Mouse (Mus musculus): ENCODE data around the gene Pcca. TPM values are rescaled to one million over a fixed set of nuclear protein-coding genes. Genes with fewer than 3 reads are reported as not detected.

The Pcca gene
- polyA plus RNA-seq, 1 experiment from 2014 or later, result 29.9 TPM

GRCm38 (mm10) chr14:122608323-122608722 lies 74.2 kb downstream of the Pcca start:
- WGBS, result 91% methylated on average over 2 of the region's 2 CpGs
- ATAC-seq (ENCODE audit: low FRiP score, low TSS enrichment), result no peak
- Histone ChIP-seq H3K4me2 (ENCODE audit: low read length) (no peak overlapping the region), H3K27me3 (ENCODE audit: control insufficient read depth, insufficient read depth, low read length) (no peaks in the 10 kb centered on the region), H3K9me3 (ENCODE audit: control insufficient read depth, low read length) (no peaks in the 10 kb centered on the region), H3K36me3 (ENCODE audit: control insufficient read depth, insufficient read depth, low read length) (no peaks in the 10 kb centered on the region), H3K9ac (replicated peaks; ENCODE audit: low read length) (no peak overlapping the region), H3K4me1 (ENCODE audit: control insufficient read depth, insufficient read depth, low read length) (no peaks in the 10 kb centered on the region), H3K27ac (replicated peaks; ENCODE audit: low read depth, low read length) (no peak overlapping the region), H3K4me3 (replicated peaks; ENCODE audit: low read depth, low read length) (no peak overlapping the region)
- DNase-seq, result no peak

DNA sequence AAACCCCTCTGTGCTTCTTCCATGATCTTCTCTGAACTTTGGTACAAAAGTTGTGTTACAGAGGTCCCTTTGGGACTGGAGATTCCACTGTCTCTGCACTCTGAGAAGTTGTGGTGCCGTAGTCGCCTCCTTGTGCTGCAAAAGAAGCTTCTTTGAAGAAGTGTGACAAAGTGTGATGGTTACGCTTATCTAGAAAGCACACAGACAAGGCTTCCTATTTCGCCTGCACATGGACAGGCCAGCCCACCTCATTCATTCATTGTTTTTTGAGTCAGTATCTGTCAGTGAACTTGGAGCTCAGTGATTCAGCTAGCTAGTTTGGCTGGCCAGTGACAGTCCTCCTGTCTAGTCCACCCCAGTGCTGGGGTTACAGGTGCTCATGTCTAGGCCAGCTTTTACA lies 76.9 kb downstream of the Pcca start:
- ATAC-seq (ENCODE audit: low FRiP score, low TSS enrichment), result no peak
- 79% methylated on average over 4 of the region's 4 CpGs for WGBS

GRCm38 (mm10) chr14:122612317-122612716 lies 78.2 kb downstream of the Pcca start:
- DNase-seq, result no peak
- H3K9me3 ChIP-seq (ENCODE audit: control insufficient read depth, low read length), result no peaks in the 10 kb centered on the region
- no peak for ATAC-seq (ENCODE audit: low FRiP score, low TSS enrichment)
- H3K27me3 ChIP-seq (ENCODE audit: control insufficient read depth, insufficient read depth, low read length), result no peaks in the 10 kb centered on the region
- H3K27ac ChIP-seq (replicated peaks; ENCODE audit: low read depth, low read length), result no peak overlapping the region
- no peak overlapping the region for H3K9ac ChIP-seq (replicated peaks; ENCODE audit: low read length)
- no peak overlapping the region for H3K4me3 ChIP-seq (replicated peaks; ENCODE audit: low read depth, low read length)
- no peaks in the 10 kb centered on the region for H3K36me3 ChIP-seq (ENCODE audit: control insufficient read depth, insufficient read depth, low read length)
- no peak overlapping the region for H3K4me2 ChIP-seq (ENCODE audit: low read length)
- 94% methylated on average over 3 of the region's 3 CpGs for WGBS
- no peaks in the 10 kb centered on the region for H3K4me1 ChIP-seq (ENCODE audit: control insufficient read depth, insufficient read depth, low read length)

More for the DNA sequence above, 76.9 kb downstream of the Pcca start:
- H3K4me1 ChIP-seq (ENCODE audit: control insufficient read depth, insufficient read depth, low read length), result no peaks in the 10 kb centered on the region
- no peak overlapping the region for H3K9ac ChIP-seq (replicated peaks; ENCODE audit: low read length)
- H3K27me3 ChIP-seq (ENCODE audit: control insufficient read depth, insufficient read depth, low read length), result no peaks in the 10 kb centered on the region
- no peak overlapping the region for H3K27ac ChIP-seq (replicated peaks; ENCODE audit: low read depth, low read length)
- no peak overlapping the region for H3K4me2 ChIP-seq (ENCODE audit: low read length)
- no peak for DNase-seq
- H3K4me3 ChIP-seq (replicated peaks; ENCODE audit: low read depth, low read length), result no peak overlapping the region
- H3K36me3 ChIP-seq (ENCODE audit: control insufficient read depth, insufficient read depth, low read length), result no peaks in the 10 kb centered on the region
- no peaks in the 10 kb centered on the region for H3K9me3 ChIP-seq (ENCODE audit: control insufficient read depth, low read length)

DNA sequence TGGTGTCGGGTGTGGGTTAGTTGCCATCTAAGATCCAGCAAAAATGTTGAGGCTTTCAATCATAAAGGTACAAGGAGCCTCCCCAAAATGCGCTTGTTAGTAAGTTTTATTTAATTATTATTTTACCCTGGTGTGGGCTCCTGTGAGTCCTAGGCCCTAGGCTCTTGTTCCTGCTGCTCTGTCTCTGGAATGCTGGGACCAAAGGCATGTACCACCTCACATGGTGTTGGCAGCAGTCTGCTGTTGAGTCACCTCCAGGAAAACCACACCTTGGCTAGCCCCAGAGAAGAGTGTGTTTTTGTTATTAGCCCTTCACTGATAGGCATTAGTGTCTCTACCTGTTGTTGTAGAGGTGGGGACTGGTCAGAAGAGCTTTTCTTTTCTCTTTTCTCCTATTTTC lies 83.5 kb downstream of the Pcca start:
- Histone ChIP-seq H3K27ac (replicated peaks; ENCODE audit: low read depth, low read length) (no peak overlapping the region), H3K36me3 (ENCODE audit: control insufficient read depth, insufficient read depth, low read length) (no peaks in the 10 kb centered on the region), H3K9me3 (ENCODE audit: control insufficient read depth, low read length) (no peaks in the 10 kb centered on the region), H3K4me1 (ENCODE audit: control insufficient read depth, insufficient read depth, low read length) (no peaks in the 10 kb centered on the region), H3K4me3 (replicated peaks; ENCODE audit: low read depth, low read length) (no peak overlapping the region), H3K4me2 (ENCODE audit: low read length) (no peak overlapping the region), H3K9ac (replicated peaks; ENCODE audit: low read length) (no peak overlapping the region), H3K27me3 (ENCODE audit: control insufficient read depth, insufficient read depth, low read length) (no peaks in the 10 kb centered on the region)
- WGBS, result 94% methylated on average over 2 of the region's 2 CpGs
- DNase-seq (no peak), ATAC-seq (ENCODE audit: low FRiP score, low TSS enrichment) (no peak)

GRCm38 (mm10) chr14:122633416-122633815 lies 99.3 kb downstream of the Pcca start:
- H3K9ac ChIP-seq (replicated peaks; ENCODE audit: low read length), result no peak overlapping the region
- H3K9me3 ChIP-seq (ENCODE audit: control insufficient read depth, low read length), result no peaks in the 10 kb centered on the region
- no peaks in the 10 kb centered on the region for H3K36me3 ChIP-seq (ENCODE audit: control insufficient read depth, insufficient read depth, low read length)
- WGBS, result 95% methylated on average over 2 of the region's 2 CpGs
- peaks cover 3% of the 10 kb centered on the region; the same call in 1 of the 2 replicates for H3K4me1 ChIP-seq (ENCODE audit: control insufficient read depth, insufficient read depth, low read length)
- H3K27ac ChIP-seq (replicated peaks; ENCODE audit: low read depth, low read length), result no peak overlapping the region
- H3K27me3 ChIP-seq (ENCODE audit: control insufficient read depth, insufficient read depth, low read length), result no peaks in the 10 kb centered on the region
- no peak overlapping the region for H3K4me3 ChIP-seq (replicated peaks; ENCODE audit: low read depth, low read length)
- no peak overlapping the region for H3K4me2 ChIP-seq (ENCODE audit: low read length)
- ATAC-seq (ENCODE audit: low FRiP score, low TSS enrichment), result no peak
- DNase-seq, result no peak

DNA sequence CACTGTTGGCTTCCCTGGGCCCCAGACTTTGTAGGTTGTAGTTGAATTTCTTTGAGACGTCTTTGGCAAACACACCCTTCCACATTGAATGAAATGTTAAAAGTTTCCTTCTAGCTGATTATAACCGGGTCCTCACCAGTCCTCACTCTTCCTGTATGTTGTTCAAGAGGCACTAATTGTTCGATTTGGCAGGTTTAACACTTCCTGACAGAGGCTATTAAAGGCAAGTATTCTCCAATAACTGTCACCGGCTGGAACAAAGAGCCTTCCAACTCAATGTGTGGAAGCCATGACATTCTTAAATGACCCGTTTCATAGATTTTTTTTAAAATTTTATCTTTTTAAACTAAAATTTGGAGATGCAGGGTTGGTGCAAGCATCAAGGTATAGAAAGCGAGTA lies 102.5 kb downstream of the Pcca start:
- no peak for ATAC-seq (ENCODE audit: low FRiP score, low TSS enrichment)
- H3K4me3 ChIP-seq (replicated peaks; ENCODE audit: low read depth, low read length), result no peak overlapping the region
- H3K9me3 ChIP-seq (ENCODE audit: control insufficient read depth, low read length), result no peaks in the 10 kb centered on the region
- no peaks in the 10 kb centered on the region for H3K27me3 ChIP-seq (ENCODE audit: control insufficient read depth, insufficient read depth, low read length)
- H3K36me3 ChIP-seq (ENCODE audit: control insufficient read depth, insufficient read depth, low read length), result no peaks in the 10 kb centered on the region
- no peak overlapping the region for H3K4me2 ChIP-seq (ENCODE audit: low read length)
- DNase-seq, result no peak
- no peak overlapping the region for H3K27ac ChIP-seq (replicated peaks; ENCODE audit: low read depth, low read length)
- 26% methylated on average over 6 of the region's 6 CpGs for WGBS
- no peak overlapping the region for H3K9ac ChIP-seq (replicated peaks; ENCODE audit: low read length)
- peaks cover 3% of the 10 kb centered on the region; the same call in 1 of the 2 replicates for H3K4me1 ChIP-seq (ENCODE audit: control insufficient read depth, insufficient read depth, low read length)

DNA sequence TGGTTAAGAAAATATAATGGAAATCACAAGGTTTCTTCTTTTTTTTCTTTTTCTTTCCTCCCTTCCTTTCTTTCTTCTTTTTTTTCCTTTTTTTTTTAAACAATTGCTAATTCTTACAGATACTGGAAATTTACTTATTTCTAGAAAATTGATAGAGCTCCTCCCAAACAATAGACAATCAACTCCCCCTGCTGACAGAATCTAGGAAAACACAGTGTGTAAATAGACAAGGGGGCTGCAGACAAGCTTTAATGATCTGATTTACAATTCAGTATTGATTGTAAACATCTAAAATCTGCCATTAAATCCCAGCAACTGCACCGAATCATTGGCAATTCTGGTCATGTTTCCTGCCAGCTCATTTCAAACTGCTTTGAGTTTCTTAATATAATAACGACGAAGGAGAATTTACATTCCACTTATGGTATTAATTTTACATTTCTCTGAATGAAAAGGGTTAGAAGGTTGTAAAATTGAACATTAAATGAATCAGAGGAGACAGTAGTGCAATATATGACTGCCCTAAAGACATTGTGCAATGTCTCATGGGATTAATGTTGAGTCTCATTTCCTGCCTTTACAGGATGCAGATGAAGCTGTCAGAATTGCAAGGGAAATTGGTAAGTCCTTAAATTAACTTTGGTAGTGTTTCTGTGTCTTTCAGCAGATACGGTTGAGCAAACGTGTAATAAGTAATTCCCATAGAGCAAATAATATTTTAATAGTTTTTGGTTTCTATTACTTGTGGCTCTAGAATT lies 103.9 kb downstream of the Pcca start:
- no peak overlapping the region for H3K9ac ChIP-seq (replicated peaks; ENCODE audit: low read length)
- no peaks in the 10 kb centered on the region for H3K27me3 ChIP-seq (ENCODE audit: control insufficient read depth, insufficient read depth, low read length)
- H3K4me3 ChIP-seq (replicated peaks; ENCODE audit: low read depth, low read length), result no peak overlapping the region
- no peak overlapping the region for H3K27ac ChIP-seq (replicated peaks; ENCODE audit: low read depth, low read length)
- H3K4me1 ChIP-seq (ENCODE audit: control insufficient read depth, insufficient read depth, low read length), result peaks cover 3% of the 10 kb centered on the region; the same call in 1 of the 2 replicates
- H3K36me3 ChIP-seq (ENCODE audit: control insufficient read depth, insufficient read depth, low read length), result no peaks in the 10 kb centered on the region
- H3K4me2 ChIP-seq (ENCODE audit: low read length), result no peak overlapping the region
- WGBS, result 69% methylated on average over 5 of the region's 5 CpGs
- DNase-seq (peak; percentile 73), ATAC-seq (ENCODE audit: low FRiP score, low TSS enrichment) (no peak)
- H3K9me3 ChIP-seq (ENCODE audit: control insufficient read depth, low read length), result no peaks in the 10 kb centered on the region

DNA sequence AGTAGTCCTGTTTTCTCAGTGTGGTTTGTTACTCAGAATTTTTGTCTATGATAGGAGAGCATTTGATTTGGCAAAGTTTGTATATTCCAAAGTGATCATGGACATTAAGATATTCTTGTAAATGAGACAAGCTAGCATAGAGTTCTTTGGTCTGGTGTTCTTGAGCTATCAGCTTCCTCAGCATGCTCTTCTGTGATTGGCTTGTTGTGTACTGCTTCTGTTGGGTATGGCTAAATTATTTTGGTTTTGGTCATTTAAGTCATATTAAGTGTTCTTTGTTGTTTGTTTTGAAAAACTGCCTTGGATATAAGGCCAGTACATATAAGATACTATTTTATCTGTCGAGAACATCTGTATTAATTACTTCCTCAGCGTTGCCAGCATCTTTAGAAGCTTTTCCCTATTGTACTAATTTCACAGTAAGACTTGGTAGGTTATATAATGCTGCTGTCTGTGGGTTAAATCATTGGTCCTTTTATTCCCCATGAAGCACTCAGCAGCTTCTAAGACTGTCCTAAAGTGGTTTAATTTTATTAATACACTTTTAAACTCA lies 105.1 kb downstream of the Pcca start:
- H3K27me3 ChIP-seq (ENCODE audit: control insufficient read depth, insufficient read depth, low read length), result no peaks in the 10 kb centered on the region
- peaks cover 3% of the 10 kb centered on the region; the same call in 1 of the 2 replicates for H3K4me1 ChIP-seq (ENCODE audit: control insufficient read depth, insufficient read depth, low read length)
- no peak for DNase-seq
- H3K36me3 ChIP-seq (ENCODE audit: control insufficient read depth, insufficient read depth, low read length), result no peaks in the 10 kb centered on the region
- no peak for ATAC-seq (ENCODE audit: low FRiP score, low TSS enrichment)
- WGBS, result 82% methylated on average over 2 of the region's 2 CpGs
- H3K4me2 ChIP-seq (ENCODE audit: low read length), result no peak overlapping the region
- no peak overlapping the region for H3K9ac ChIP-seq (replicated peaks; ENCODE audit: low read length)
- H3K9me3 ChIP-seq (ENCODE audit: control insufficient read depth, low read length), result no peaks in the 10 kb centered on the region
- H3K4me3 ChIP-seq (replicated peaks; ENCODE audit: low read depth, low read length), result no peak overlapping the region
- no peak overlapping the region for H3K27ac ChIP-seq (replicated peaks; ENCODE audit: low read depth, low read length)

DNA sequence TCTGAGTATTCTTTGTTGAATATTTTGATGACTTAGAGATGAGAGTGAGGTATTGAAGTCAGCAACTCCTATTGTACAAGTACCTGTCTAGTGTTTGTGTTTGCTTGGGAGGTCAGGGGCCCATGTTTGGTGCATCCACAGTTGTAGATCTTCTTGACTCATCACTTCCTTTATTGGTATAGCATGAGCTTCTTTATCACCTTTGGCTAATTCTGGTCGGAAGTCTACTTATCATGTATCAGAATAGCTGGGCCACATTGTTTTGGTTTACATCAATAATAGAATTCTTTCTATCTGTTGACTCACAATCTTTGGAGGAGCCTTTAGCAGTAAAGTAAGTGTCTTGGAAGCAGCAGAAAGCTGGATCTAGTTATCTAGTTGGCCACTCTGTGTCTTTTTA lies 108.3 kb downstream of the Pcca start:
- Histone ChIP-seq H3K27me3 (ENCODE audit: control insufficient read depth, insufficient read depth, low read length) (no peaks in the 10 kb centered on the region), H3K9me3 (ENCODE audit: control insufficient read depth, low read length) (no peaks in the 10 kb centered on the region), H3K4me2 (ENCODE audit: low read length) (no peak overlapping the region), H3K9ac (replicated peaks; ENCODE audit: low read length) (no peak overlapping the region), H3K4me3 (replicated peaks; ENCODE audit: low read depth, low read length) (no peak overlapping the region), H3K27ac (replicated peaks; ENCODE audit: low read depth, low read length) (no peak overlapping the region), H3K36me3 (ENCODE audit: control insufficient read depth, insufficient read depth, low read length) (no peaks in the 10 kb centered on the region), H3K4me1 (ENCODE audit: control insufficient read depth, insufficient read depth, low read length) (no peaks in the 10 kb centered on the region)
- no peak for ATAC-seq (ENCODE audit: low FRiP score, low TSS enrichment)
- 98% methylated on average over 1 of the region's 1 CpGs for WGBS
- DNase-seq, result no peak
